Mouse (Mus musculus) CH12.LX (cell line): ENCODE data around the gene Stambpl1. TPM values are rescaled to one million over a fixed set of nuclear protein-coding genes. Genes with fewer than 3 reads are reported as not detected.

Experiments used
- DNase-seq: peaks from one replicate; pipeline ENCODE4 v3.0.0-alpha.2; 2013; ENCODE audit errors: extremely low read depth
- H3K27ac ChIP-seq: 2 replicates; pipeline ENCODE4 v1.5.1; 2012; ENCODE audit warnings: low read depth, mild to moderate bottlenecking, control low read depth, moderate library complexity; ENCODE audit not compliant: insufficient read depth
- H3K27me3 ChIP-seq: replicated peaks from 2 replicates; pipeline ENCODE3; 2012; ENCODE audit warnings: inconsistent platforms
- H3K36me3 ChIP-seq, 2 experiments: replicated peaks in 1 of 2; 2 replicates each; pipeline versions ENCODE3 to v1.6.1; 2012; ENCODE audit warnings: inconsistent platforms in 1 of 2, low read length in 1 of 2, mild to moderate bottlenecking in 1 of 2, mixed read lengths in 1 of 2, moderate library complexity in 1 of 2; ENCODE audit not compliant: control insufficient read depth in 1 of 2, insufficient read depth in 1 of 2
- H3K4me1 ChIP-seq, 2 experiments: 2 replicates each; pipeline ENCODE4 v1.6.1; 2012; ENCODE audit warnings: inconsistent platforms in 1 of 2, moderate library complexity in 1 of 2; ENCODE audit not compliant: insufficient read depth in 2 of 2, control insufficient read depth in 1 of 2
- H3K4me2 ChIP-seq: 2 replicates; pipeline ENCODE4 v1.6.1; 2012; ENCODE audit warnings: low read depth, mild to moderate bottlenecking, control low read depth; ENCODE audit not compliant: poor library complexity, insufficient read depth, severe bottlenecking
- H3K4me3 ChIP-seq, 3 experiments: fragments of 150-350 bp in 1 of 3; sonication (generic) in 1 of 3; replicated peaks in 1 of 3; 2 replicates each; pipeline versions ENCODE3 to v1.5.1; 2011 to 2012; ENCODE audit warnings: low read depth in 2 of 3, low read length in 2 of 3, mild to moderate bottlenecking in 2 of 3, moderate library complexity in 2 of 3, control low read depth in 1 of 3, improper control_type of control experiment in 1 of 3, inconsistent platforms in 1 of 3, mixed read lengths in 1 of 3; ENCODE audit not compliant: poor library complexity in 1 of 3
- H3K79me2 ChIP-seq: replicated peaks from 2 replicates; pipeline ENCODE4 v1.6.1; 2012; ENCODE audit warnings: mild to moderate bottlenecking, moderate library complexity; ENCODE audit not compliant: control insufficient read depth, poor library complexity, insufficient read depth, severe bottlenecking; ENCODE audit errors: extremely low read depth
- H3K9ac ChIP-seq: 2 replicates; pipeline ENCODE4 v1.6.1; 2012; ENCODE audit warnings: low read depth, mild to moderate bottlenecking, control low read depth, moderate library complexity; ENCODE audit not compliant: insufficient read depth
- H3K9me3 ChIP-seq: replicated peaks from 2 replicates; pipeline ENCODE3; 2012; ENCODE audit warnings: low read length, inconsistent platforms, mixed read lengths
- BHLHE40 ChIP-seq: IDR thresholded peaks from 2 replicates; pipeline ENCODE4 v1.6.1; 2011; ENCODE audit warnings: mild to moderate bottlenecking, low read depth, low read length, improper control_type of control experiment
- CHD1 ChIP-seq: IDR thresholded peaks from 2 replicates; pipeline ENCODE4 v1.6.1; 2012; ENCODE audit warnings: low read depth, low read length, improper control_type of control experiment, inconsistent platforms
- CTCF ChIP-seq, 2 experiments: IDR thresholded peaks in 1 of 2; conservative IDR thresholded peaks in 1 of 2; 2 replicates each; pipeline ENCODE4 v1.5.1; 2011 to 2012; ENCODE audit warnings: low read depth in 2 of 2, low read length in 2 of 2, improper control_type of control experiment in 1 of 2, inconsistent platforms in 1 of 2, mild to moderate bottlenecking in 1 of 2, moderate library complexity in 1 of 2
- E2F4 ChIP-seq: IDR thresholded peaks from 2 replicates; pipeline ENCODE4 v1.6.1; 2011; ENCODE audit warnings: low read depth, low read length, improper control_type of control experiment; ENCODE audit not compliant: insufficient replicate concordance
- ETS1 ChIP-seq: conservative IDR thresholded peaks from 2 replicates; pipeline ENCODE4 v1.6.1; 2012; ENCODE audit warnings: low read depth, mild to moderate bottlenecking, inconsistent platforms, low read length, improper control_type of control experiment, moderate library complexity
- GABPA ChIP-seq: IDR thresholded peaks from 2 replicates; pipeline ENCODE4 v1.6.1; 2012; ENCODE audit warnings: low read depth, low read length, improper control_type of control experiment, inconsistent platforms; ENCODE audit not compliant: insufficient replicate concordance
- IRF4 ChIP-seq: IDR thresholded peaks from 2 replicates; pipeline ENCODE4 v1.6.1; 2014; ENCODE audit warnings: low read depth, mild to moderate bottlenecking, inconsistent platforms, low read length, improper control_type of control experiment
- JUN ChIP-seq: IDR thresholded peaks from 2 replicates; pipeline ENCODE4 v1.6.1; 2011; ENCODE audit warnings: low read depth, mild to moderate bottlenecking, low read length, improper control_type of control experiment, moderate library complexity; ENCODE audit not compliant: insufficient read depth
- JUND ChIP-seq: conservative IDR thresholded peaks from 2 replicates; pipeline ENCODE4 v1.6.1; 2011; ENCODE audit warnings: low read depth, low read length, improper control_type of control experiment
- KAT2A ChIP-seq: IDR thresholded peaks from 2 replicates; pipeline ENCODE4 v1.6.1; 2012; ENCODE audit warnings: low read length, improper control_type of control experiment, inconsistent platforms; ENCODE audit not compliant: insufficient replicate concordance
- MAFK ChIP-seq: IDR thresholded peaks from 2 replicates; pipeline ENCODE4 v1.6.1; 2011; ENCODE audit warnings: low read length, improper control_type of control experiment; ENCODE audit not compliant: insufficient replicate concordance
- MAX ChIP-seq: IDR thresholded peaks from 2 replicates; pipeline ENCODE4 v1.6.1; 2011; ENCODE audit warnings: low read length, improper control_type of control experiment
- MAZ ChIP-seq: IDR thresholded peaks from 2 replicates; pipeline ENCODE4 v1.6.1; 2012; ENCODE audit warnings: low read depth, mild to moderate bottlenecking, inconsistent platforms, low read length, improper control_type of control experiment, moderate library complexity
- MEF2A ChIP-seq: IDR thresholded peaks from 2 replicates; pipeline ENCODE4 v1.6.1; 2014; ENCODE audit warnings: low read depth, mild to moderate bottlenecking, inconsistent platforms, low read length, improper control_type of control experiment, borderline replicate concordance
- MXI1 ChIP-seq: IDR thresholded peaks from 2 replicates; pipeline ENCODE4 v1.6.1; 2011; ENCODE audit warnings: mild to moderate bottlenecking, low read depth, low read length, improper control_type of control experiment
- MYC ChIP-seq: IDR thresholded peaks from 2 replicates; pipeline ENCODE4 v1.6.1; 2011; ENCODE audit warnings: low read depth, mild to moderate bottlenecking, improper control_type of control experiment, low read length
- NELFE ChIP-seq: IDR thresholded peaks from 2 replicates; pipeline ENCODE4 v1.6.1; 2011; ENCODE audit warnings: low read depth, low read length, improper control_type of control experiment
- NRF1 ChIP-seq: IDR thresholded peaks from 2 replicates; pipeline ENCODE4 v1.6.1; 2014; ENCODE audit warnings: low read depth, mild to moderate bottlenecking, inconsistent platforms, low read length, improper control_type of control experiment, moderate library complexity
- PAX5 ChIP-seq: IDR thresholded peaks from 2 replicates; pipeline ENCODE4 v1.6.1; 2012; ENCODE audit warnings: low read length, inconsistent platforms, mixed read lengths
- RAD21 ChIP-seq: IDR thresholded peaks from 2 replicates; pipeline ENCODE4 v1.6.1; 2011; ENCODE audit warnings: low read depth, mild to moderate bottlenecking, low read length, improper control_type of control experiment, moderate library complexity
- SIN3A ChIP-seq: IDR thresholded peaks from 2 replicates; pipeline ENCODE4 v1.6.1; 2012; ENCODE audit warnings: low read length, improper control_type of control experiment, inconsistent platforms
- SMC3 ChIP-seq: IDR thresholded peaks from 2 replicates; pipeline ENCODE4 v1.6.1; 2011; ENCODE audit warnings: low read depth, low read length, improper control_type of control experiment
- TCF12 ChIP-seq: IDR thresholded peaks from 2 replicates; pipeline ENCODE4 v1.6.1; 2014; ENCODE audit warnings: low read depth, mild to moderate bottlenecking, inconsistent platforms, low read length, improper control_type of control experiment
- USF1 ChIP-seq: IDR thresholded peaks from 2 replicates; pipeline ENCODE4 v1.6.1; 2014; ENCODE audit warnings: low read depth, mild to moderate bottlenecking, inconsistent platforms, low read length, improper control_type of control experiment
- USF2 ChIP-seq: conservative IDR thresholded peaks from 2 replicates; pipeline ENCODE4 v1.6.1; 2011; ENCODE audit warnings: low read depth, low read length, improper control_type of control experiment
- ZC3H11A ChIP-seq: IDR thresholded peaks from 2 replicates; pipeline ENCODE4 v1.6.1; 2012; ENCODE audit warnings: low read depth, mild to moderate bottlenecking, inconsistent platforms, low read length, improper control_type of control experiment
- ZKSCAN1 ChIP-seq: IDR thresholded peaks from 2 replicates; pipeline ENCODE4 v1.6.1; 2012; ENCODE audit warnings: low read depth, inconsistent platforms, low read length, improper control_type of control experiment, borderline replicate concordance
- ZMIZ1 ChIP-seq: IDR thresholded peaks from 2 replicates; pipeline ENCODE4 v1.6.1; 2012; ENCODE audit warnings: low read depth, mild to moderate bottlenecking, inconsistent platforms, low read length, improper control_type of control experiment
- ZNF384 ChIP-seq: IDR thresholded peaks from 2 replicates; pipeline ENCODE4 v1.6.1; 2012; ENCODE audit warnings: low read depth, low read length, improper control_type of control experiment, inconsistent platforms
- dilution Hi-C: fragments of 300-500 bp; cut with MboI; formaldehyde crosslinking; loops from 2 replicates; pipeline ENCODE4 v1.14.3; 2020; ENCODE audit warnings: low sequenced_read_pairs; ENCODE audit not compliant: extremely low pct_unique_long_range_greater_than_20kb, extremely low pct_ligation_motif_present
- in situ Hi-C: fragments of 300-500 bp; cut with MboI; formaldehyde crosslinking; loops from 3 replicates; pipeline ENCODE4 v1.14.3; 2019; ENCODE audit warnings: low sequenced_read_pairs, low pct_ligation_motif_present, low pct_unique_long_range_greater_than_20kb, mixed read lengths
- polyA plus RNA-seq: library from polyadenylated mRNA; unstranded; fragments of >175 nt; gene quantifications from 2 replicates; pipeline ENCODE4 v1.2.1, GENCODE M21; 2012; ENCODE audit warnings: low read depth; ENCODE audit not compliant: insufficient read length
- total RNA-seq, 2 experiments: library from RNA; depleted of rRNA; stranded (reverse); fragments of 300-350 nt in 1 of 2; fragments of >200 nt in 1 of 2; gene quantifications; 2 replicates each; pipeline ENCODE4 v1.2.3; 2012 to 2014

Gene Stambpl1
- total and polyA plus RNA-seq, 3 experiments, result 29.7 to 48.2 (median 40.6) TPM

- no peak for TF ChIP-seq NRF1
Measured at GRCm38 (mm10) chr19:34251900-34252299, 59.9 kb downstream of the Stambpl1 start (continued).

DNA sequence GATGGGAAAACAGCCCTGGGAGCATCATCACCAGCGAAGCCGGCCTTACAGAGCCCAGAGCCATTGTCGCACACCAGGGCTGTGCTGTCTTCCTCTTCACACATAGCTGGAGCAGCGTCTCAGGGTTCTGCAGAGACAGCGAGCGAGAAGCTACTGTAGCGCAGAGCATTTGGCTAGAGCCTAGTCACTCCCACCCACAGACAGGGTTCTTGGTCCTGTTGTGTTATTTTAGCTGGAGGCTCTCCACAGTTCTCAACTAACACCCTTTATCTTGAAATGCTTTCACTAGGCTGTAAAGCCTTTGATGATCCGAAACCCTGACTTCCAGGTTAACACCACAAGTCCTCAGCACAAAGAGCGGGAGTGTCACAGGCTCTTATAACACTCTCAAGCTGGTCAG, 60.4 kb downstream of the Stambpl1 start:
- dilution Hi-C loops (no loop called here), in situ Hi-C loops (no loop called here)
- H3K4me3 ChIP-seq, result no peak overlapping the region
- no peak for DNase-seq
- H3K4me1 ChIP-seq, result peaks cover 5 to 25% of the 10 kb centered on the region in 2 experiments; a peak in 3 of 4 replicates
- H3K79me2 ChIP-seq, result no peaks in the 10 kb centered on the region
- H3K36me3 ChIP-seq, result no peaks in the 10 kb centered on the region
- no peak overlapping the region for H3K27ac ChIP-seq
- no peaks in the 10 kb centered on the region for H3K27me3 ChIP-seq
- no peak overlapping the region for H3K9ac ChIP-seq
- no peak overlapping the region for H3K4me2 ChIP-seq
- TF ChIP-seq CTCF (conservative IDR thresholded peaks at IDR 0.05 in 1 of 2, IDR thresholded peaks at IDR 0.05 in 1 of 2; ENCODE audit: low read depth in 2 of 2, low read length in 2 of 2), result no peak
- H3K9me3 ChIP-seq, result no peaks in the 10 kb centered on the region

DNA sequence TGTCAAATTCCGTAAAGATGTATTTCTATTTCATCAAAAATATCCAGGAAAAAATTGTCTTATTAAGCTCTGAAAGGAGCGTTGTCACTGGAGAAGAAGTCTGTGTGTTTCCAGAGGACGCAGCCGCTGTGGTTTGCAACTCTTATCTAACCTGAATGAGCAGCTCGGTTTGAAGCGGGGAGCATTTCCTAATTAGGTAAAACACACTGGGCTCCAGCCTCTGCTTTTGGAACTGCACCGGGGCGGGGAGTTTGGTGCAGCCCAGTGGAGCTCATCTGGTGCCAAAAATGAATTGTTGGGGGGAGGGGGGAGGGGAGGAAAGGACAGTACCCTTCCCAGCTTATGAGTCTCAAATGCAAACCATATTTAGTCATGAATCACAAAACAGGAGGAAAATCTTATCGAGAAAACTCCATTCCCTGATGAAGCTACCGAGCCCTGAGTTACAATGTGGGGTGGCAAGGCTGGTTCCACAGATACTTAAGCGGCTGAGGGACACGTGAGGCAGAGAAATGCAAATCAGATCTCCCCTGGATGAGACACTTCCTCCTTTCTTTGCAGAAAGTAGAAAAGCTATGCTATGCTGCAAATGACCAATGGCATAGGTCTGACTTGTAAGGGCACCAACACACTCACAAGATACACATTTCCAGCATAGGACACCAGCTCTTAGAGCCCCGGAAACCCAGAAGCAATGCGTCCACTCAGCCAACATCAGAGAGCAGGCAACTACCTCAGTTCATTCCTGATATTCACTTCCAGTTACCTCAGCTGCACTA, 62.3 kb downstream of the Stambpl1 start:
- H3K9me3 ChIP-seq, result no peaks in the 10 kb centered on the region
- H3K9ac ChIP-seq, result no peak overlapping the region
- DNase-seq, result peak; percentile 77
- in situ Hi-C loops (no loop called here), dilution Hi-C loops (no loop called here)
- H3K27ac ChIP-seq, result no peak overlapping the region
- H3K4me2 ChIP-seq, result peak overlapping the region; percentile 72
- H3K27me3 ChIP-seq, result no peaks in the 10 kb centered on the region
- H3K4me3 ChIP-seq, result no peak overlapping the region
- H3K79me2 ChIP-seq, result no peaks in the 10 kb centered on the region
- no peaks in the 10 kb centered on the region for H3K36me3 ChIP-seq
- peaks cover 5 to 19% of the 10 kb centered on the region in 2 experiments; a peak in 3 of 4 replicates for H3K4me1 ChIP-seq
- peak; percentile 60; the same call in 1 of the 2 replicates for TF ChIP-seq MAX
- TF ChIP-seq NELFE, result no peak
- no peak for TF ChIP-seq GABPA
- TF ChIP-seq TCF12, result peak; percentile 17; the same call in 1 of the 2 replicates
- no peak for TF ChIP-seq KAT2A
- TF ChIP-seq JUN, result no peak
- no peak for TF ChIP-seq ZKSCAN1
- no peak for TF ChIP-seq RAD21
- no peak for TF ChIP-seq ZNF384
- peak; percentile 51; the same call in 1 of the 2 replicates for TF ChIP-seq MYC
- no peak for TF ChIP-seq JUND
- no peak for TF ChIP-seq PAX5
- no peak for TF ChIP-seq ZMIZ1
- TF ChIP-seq E2F4, result no peak
- peak; percentile 37; the same call in 1 of the 2 replicates for TF ChIP-seq USF2
- TF ChIP-seq MEF2A, result no peak
- TF ChIP-seq MAFK, result no peak
- peak; percentile 67 for TF ChIP-seq USF1
- TF ChIP-seq BHLHE40, result peak; percentile 97
- no peak for TF ChIP-seq CHD1
- no peak for TF ChIP-seq MXI1
- TF ChIP-seq ETS1, result peak; percentile 47; the same call in 1 of the 2 replicates
- TF ChIP-seq MAZ, result no peak
- TF ChIP-seq SIN3A, result no peak
- TF ChIP-seq CTCF (conservative IDR thresholded peaks at IDR 0.05 in 1 of 2, IDR thresholded peaks at IDR 0.05 in 1 of 2; ENCODE audit: low read depth in 2 of 2, low read length in 2 of 2), result no peak
- TF ChIP-seq SMC3, result no peak
- TF ChIP-seq IRF4, result 0 out of 2 replicates have a peak, but pooled peaks have one; percentile 31
- no peak for TF ChIP-seq ZC3H11A
